Mouse (Mus musculus) splenic B cell, adult 2 months (primary cell): ENCODE data around the gene Tmsb4x.

Source experiments
- DNase-seq: peaks from one replicate; pipeline ENCODE4 v3.0.0-alpha.2; 2011; ENCODE audit warnings: low read depth, low spot score
- H3K27me3 ChIP-seq: 2 replicates; pipeline ENCODE4 v1.6.1; 2012; ENCODE audit warnings: mild to moderate bottlenecking, low read length, moderate library complexity, mixed read lengths; ENCODE audit not compliant: control insufficient read depth, poor library complexity, insufficient read depth, severe bottlenecking
- H3K36me3 ChIP-seq: 2 replicates; pipeline ENCODE4 v1.6.1; 2012; ENCODE audit warnings: mild to moderate bottlenecking, low read length, moderate library complexity, mixed read lengths; ENCODE audit not compliant: control insufficient read depth, poor library complexity, insufficient read depth, severe bottlenecking

The Tmsb4x gene

DNA sequence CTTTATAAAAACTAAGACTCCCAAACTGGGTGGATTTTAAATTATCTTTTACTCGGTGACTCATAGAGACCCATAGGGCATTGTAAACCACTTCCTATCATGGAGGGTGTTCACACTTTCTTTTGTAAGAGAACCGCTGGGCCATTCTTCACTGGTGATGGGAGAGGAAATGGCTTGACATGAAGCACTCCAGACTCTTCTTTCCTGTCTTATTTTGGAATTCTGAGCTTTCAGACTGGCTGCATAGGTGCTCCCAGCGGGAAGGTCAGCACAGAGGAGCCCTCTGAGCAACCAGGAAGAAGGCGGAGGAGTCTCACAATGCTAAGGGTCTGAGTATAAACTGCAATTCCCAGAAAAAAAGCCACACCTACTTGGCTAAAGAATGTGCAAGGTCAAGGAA lies 51.4 kb downstream of the Tmsb4x start:
- Histone ChIP-seq H3K36me3 (no peaks in the 10 kb centered on the region), H3K27me3 (no peaks in the 10 kb centered on the region)
- no peak for DNase-seq
